Mouse (Mus musculus) R1 (cell line): ENCODE measurements around the gene Dlx2.
A peak's percentile ranks its signal among the peaks of the same experiment; 100 is the strongest.

ENCODE experiments used
- DNase-seq: peaks from one replicate; pipeline ENCODE4 v3.0.0-alpha.2; 2018; ENCODE audit warnings: low read depth, low spot score

Dlx2 gene

GRCm38 (mm10) chr2:71546640-71547071 lies at the start of gene Dlx2:
TSS of gene Dlx2 (minus strand) at chr2:71546754.
- peak; percentile 85 for DNase-seq

- no peak for DNase-seq
Observed at GRCm38 (mm10) chr2:71594466-71594865, 47.9 kb upstream of the Dlx2 start.

- DNase-seq = no peak
Observed at GRCm38 (mm10) chr2:71589114-71589513, 42.6 kb upstream of the Dlx2 start.

- DNase-seq = no peak
Observed at GRCm38 (mm10) chr2:71581488-71581887, 34.9 kb upstream of the Dlx2 start.

- DNase-seq = peak; percentile 60
Observed at GRCm38 (mm10) chr2:71580632-71581466, 34.3 kb upstream of the Dlx2 start.

GRCm38 (mm10) chr2:71577059-71577458 lies 30.5 kb upstream of the Dlx2 start:
- peak; percentile 38 for DNase-seq

- no peak for DNase-seq
Observed at GRCm38 (mm10) chr2:71573736-71574135, 27.2 kb upstream of the Dlx2 start.

GRCm38 (mm10) chr2:71566466-71566865 lies 19.9 kb upstream of the Dlx2 start:
- peak; percentile 64 for DNase-seq

GRCm38 (mm10) chr2:71556071-71556470 lies 9.5 kb upstream of the Dlx2 start:
- DNase-seq = peak; percentile 88

- DNase-seq = no peak
Observed at GRCm38 (mm10) chr2:71551704-71552103, 5.2 kb upstream of the Dlx2 start.

- DNase-seq = no peak
Observed at GRCm38 (mm10) chr2:71550330-71550729, 3.8 kb upstream of the Dlx2 start.

- DNase-seq = peak; percentile 86
Observed at GRCm38 (mm10) chr2:71547829-71548228, 1.3 kb upstream of the Dlx2 start.

GRCm38 (mm10) chr2:71545882-71546639 lies 493 bp downstream of the Dlx2 start:
- peak; percentile 82 for DNase-seq

GRCm38 (mm10) chr2:71545401-71545881 lies 1.1 kb downstream of the Dlx2 start:
- peak; percentile 59 for DNase-seq

GRCm38 (mm10) chr2:71544391-71545285 lies 1.9 kb downstream of the Dlx2 start:
- peak; percentile 48 for DNase-seq

GRCm38 (mm10) chr2:71543948-71544347 lies 2.6 kb downstream of the Dlx2 start:
- DNase-seq = peak; percentile 18

GRCm38 (mm10) chr2:71543531-71543930 lies 3.0 kb downstream of the Dlx2 start:
- no peak for DNase-seq

- DNase-seq = peak; percentile 56
Observed at GRCm38 (mm10) chr2:71542816-71543301, 3.7 kb downstream of the Dlx2 start.

- peak; percentile 20 for DNase-seq
Observed at GRCm38 (mm10) chr2:71542227-71542815, 4.2 kb downstream of the Dlx2 start.

GRCm38 (mm10) chr2:71541418-71542226 lies 4.9 kb downstream of the Dlx2 start:
- DNase-seq = peak; percentile 39
